Mouse (Mus musculus) activated CD4-positive, CD25-positive, alpha-beta regulatory T cell, adult 9 weeks (primary cell): ENCODE results near the gene Pdcl. TPM values are rescaled to one million over a fixed set of nuclear protein-coding genes. Genes with fewer than 3 reads are reported as not detected.

Experiments
- polyA plus RNA-seq: library from polyadenylated mRNA; unstranded; fragments of 100-300 nt; shearing (Covaris generic); gene quantifications from one replicate; pipeline ENCODE4 v1.2.1, GENCODE M21; 2017

Gene Pdcl
- polyA plus RNA-seq = 33.7 TPM

DNA sequence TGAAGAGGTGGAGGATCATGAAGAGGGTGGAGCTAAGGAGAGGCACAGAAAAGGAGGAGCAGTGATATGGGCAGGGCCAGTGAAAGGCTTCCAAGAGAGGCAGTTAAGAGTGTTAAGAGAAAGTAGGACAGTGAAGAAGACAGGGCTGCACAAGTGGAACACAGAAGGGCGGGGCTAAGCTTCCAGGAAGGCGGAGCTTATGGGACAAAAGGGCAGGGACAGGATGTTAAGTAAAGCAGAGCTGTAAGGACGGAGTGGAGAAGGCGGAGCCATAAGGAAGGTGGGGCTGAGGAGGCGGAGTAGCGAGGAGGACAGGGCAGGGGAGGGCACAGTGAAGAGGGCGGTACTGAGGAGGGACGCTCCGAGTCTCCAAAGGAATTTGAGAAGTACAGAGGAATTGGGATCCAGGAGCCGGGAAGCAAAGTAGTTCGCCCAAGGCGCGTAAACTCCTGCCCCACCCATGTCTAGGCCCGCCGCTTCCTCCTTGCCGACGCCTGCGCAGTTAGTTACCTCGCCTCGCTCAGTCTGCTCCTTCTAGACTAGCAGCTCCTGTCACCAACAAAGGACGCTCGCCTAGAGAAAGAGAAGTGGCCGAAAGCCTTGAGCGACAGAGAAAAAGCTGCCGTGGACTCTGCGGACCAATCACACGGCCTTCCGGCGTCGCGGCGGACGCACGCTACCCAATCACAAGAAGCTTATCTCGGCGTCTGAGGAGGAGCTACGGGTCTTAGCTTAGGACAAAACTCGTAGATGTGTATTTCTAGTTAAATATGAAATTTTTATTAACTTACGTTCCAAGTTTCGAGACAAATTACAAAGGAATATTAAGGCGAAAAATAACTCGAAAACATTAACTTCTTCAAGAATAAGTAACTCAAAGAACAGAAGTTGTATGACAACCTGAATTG is at the start of gene Pdcl:
Gene Pdcl (minus strand): TSS at position 700 of the 908 bp plus-strand sequence.

DNA sequence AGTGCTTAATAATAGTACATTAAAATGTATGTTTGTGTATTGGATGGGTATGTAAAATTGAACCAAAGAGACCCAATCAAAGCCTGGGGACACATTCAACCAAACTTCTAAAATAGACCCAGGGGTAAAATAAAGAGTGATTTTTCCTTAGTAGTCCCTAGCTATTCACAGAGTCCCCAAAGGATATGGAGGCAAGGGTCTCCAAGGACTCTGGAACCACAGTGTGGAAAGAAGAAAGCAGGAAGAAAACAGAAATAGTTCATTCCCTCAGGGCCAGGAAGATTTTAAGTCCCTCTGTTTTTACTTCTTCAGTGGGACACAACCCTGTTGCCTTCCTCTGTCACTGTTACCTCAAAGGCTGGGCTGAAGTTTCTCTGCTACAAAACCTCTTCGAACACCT is 32.9 kb downstream of the Pdcl start, which contains the start of gene Olfr368:
Gene Olfr368 (plus strand): TSS at position 301 of the 400 bp plus-strand sequence.

Other genes starting within 250 kb of the Pdcl start
- gene Olfr362, start 241.4 kb downstream of the Pdcl start, polyA plus RNA-seq = not detected
- not detected for gene Olfr364-ps1, start 220.0 kb downstream of the Pdcl start, polyA plus RNA-seq
- not detected for gene Olfr365, start 171.1 kb downstream of the Pdcl start, polyA plus RNA-seq
- not detected for gene Olfr366, start 147.8 kb downstream of the Pdcl start, polyA plus RNA-seq
- not detected for gene Olfr368, start 32.8 kb downstream of the Pdcl start, polyA plus RNA-seq
- 25.0 TPM for gene Rc3h2, start 63.6 kb upstream of the Pdcl start, polyA plus RNA-seq
- 6.4 TPM for gene Zbtb26, start 83.8 kb upstream of the Pdcl start, polyA plus RNA-seq
- 7.4 TPM for gene Zbtb6, start 83.8 kb upstream of the Pdcl start, polyA plus RNA-seq
- 73.0 TPM for gene Rabgap1, start 83.9 kb upstream of the Pdcl start, polyA plus RNA-seq
- gene Gpr21, start 157.0 kb upstream of the Pdcl start, polyA plus RNA-seq = 1.2 TPM